Mouse (Mus musculus) cerebellum, adult 18-20 months (tissue): Measurements from ENCODE around the gene Krtap5-5.
A peak's percentile ranks its signal among the peaks of the same experiment; 100 is the strongest.
"Not testable (repeated sequence)": the region's sequence is repeated elsewhere in the genome, so short reads cannot be mapped to it uniquely, and the experiment has no call there.

ENCODE experiments used
- DNase-seq, 2 experiments: peaks; one replicate each; pipeline ENCODE4 v3.0.0; 2021

The Krtap5-5 gene

GRCm38 (mm10) chr7:142229871-142230270 is at the start of gene Krtap5-5:
Gene Krtap5-5 (minus strand): TSS chr7:142229971.
- DNase-seq: not testable (repeated sequence)

GRCm38 (mm10) chr7:142279291-142279690 is 49.5 kb upstream of the Krtap5-5 start:
- DNase-seq: not testable (repeated sequence)

- DNase-seq: peak; percentile 75 to 81
These were observed 48.4 kb upstream of the Krtap5-5 start for GRCm38 (mm10) chr7:142278183-142278582.

- DNase-seq: not testable (repeated sequence)
These were observed 44.5 kb upstream of the Krtap5-5 start, which contains the start of gene Gm4559 for GRCm38 (mm10) chr7:142274263-142274662. Gene Gm4559 (minus strand): TSS chr7:142274363.

GRCm38 (mm10) chr7:142258254-142258653 is 28.5 kb upstream of the Krtap5-5 start, which contains the start of gene Gm2431:
Gene Gm2431 (minus strand): TSS chr7:142258354.
- DNase-seq: not testable (repeated sequence)

GRCm38 (mm10) chr7:142255517-142255916 is 25.7 kb upstream of the Krtap5-5 start:
- DNase-seq: peak; percentile 40 to 45

- peak; percentile 15 to 29 for DNase-seq
These were observed 20.1 kb upstream of the Krtap5-5 start for GRCm38 (mm10) chr7:142249824-142250223.

GRCm38 (mm10) chr7:142240978-142241377 is 11.2 kb upstream of the Krtap5-5 start, which contains the start of gene Gm40460:
Gene Gm40460 (minus strand): TSS chr7:142241078.
- DNase-seq: no peak

GRCm38 (mm10) chr7:142231540-142231939 is 1.8 kb upstream of the Krtap5-5 start:
- no peak for DNase-seq

- no peak for DNase-seq
These were observed 5.3 kb downstream of the Krtap5-5 start for GRCm38 (mm10) chr7:142224518-142224917.

- not testable (repeated sequence) for DNase-seq
These were observed 17.6 kb downstream of the Krtap5-5 start for GRCm38 (mm10) chr7:142212136-142212535.

GRCm38 (mm10) chr7:142211559-142211958 is 18.2 kb downstream of the Krtap5-5 start, which contains the start of gene Gm7579:
Gene Gm7579 (plus strand): TSS chr7:142211859.
- DNase-seq: no peak

GRCm38 (mm10) chr7:142206891-142207290 is 22.9 kb downstream of the Krtap5-5 start:
- not testable (repeated sequence) for DNase-seq

- DNase-seq: no peak
These were observed 24.3 kb downstream of the Krtap5-5 start for GRCm38 (mm10) chr7:142205488-142205887.

GRCm38 (mm10) chr7:142201064-142201463 is 28.7 kb downstream of the Krtap5-5 start, which contains the start of gene Krtap5-3:
Gene Krtap5-3 (plus strand): TSS chr7:142201364.
- DNase-seq: no peak

GRCm38 (mm10) chr7:142198748-142199147 is 31.0 kb downstream of the Krtap5-5 start:
- no peak for DNase-seq

GRCm38 (mm10) chr7:142190289-142190688 is 39.5 kb downstream of the Krtap5-5 start, which contains the start of gene Gm10153:
Gene Gm10153 (minus strand): TSS chr7:142190389.
- DNase-seq: no peak

GRCm38 (mm10) chr7:142188156-142188555 is 41.6 kb downstream of the Krtap5-5 start:
- no peak for DNase-seq

- DNase-seq: no peak
These were observed 48.8 kb downstream of the Krtap5-5 start for GRCm38 (mm10) chr7:142181021-142181420.
